Mouse (Mus musculus) stomach, postnatal 0 days (tissue): ENCODE measurements around the gene Itpka. TPM values are rescaled to one million over a fixed set of nuclear protein-coding genes. Genes with fewer than 3 reads are reported as not detected.

Source experiments
- ATAC-seq: fragments of 200-750 bp; cut with Nextera tagmentation; 2 replicates; pipeline ENCODE4 v1.8.0; 2017; ENCODE audit not compliant: low FRiP score, low TSS enrichment
- DNase-seq: peaks from one replicate; pipeline ENCODE4 v3.0.0-alpha.2; 2016; ENCODE audit warnings: low spot score
- H3K27ac ChIP-seq: fragments of 300-500 bp; sonication (generic); replicated peaks from 2 replicates; pipeline ENCODE4 v1.5.1; 2014; ENCODE audit warnings: mild to moderate bottlenecking, control low read depth
- H3K27me3 ChIP-seq: fragments of 300-500 bp; sonication (generic); 2 replicates; pipeline ENCODE4 v1.6.1; 2014; ENCODE audit warnings: low read length; ENCODE audit not compliant: control insufficient read depth, insufficient read depth
- H3K36me3 ChIP-seq: fragments of 300-500 bp; sonication (generic); 2 replicates; pipeline ENCODE4 v1.6.1; 2014; ENCODE audit warnings: low read length, mixed read lengths; ENCODE audit not compliant: control insufficient read depth, insufficient read depth
- H3K4me1 ChIP-seq: fragments of 300-500 bp; sonication (generic); replicated peaks from 2 replicates; pipeline ENCODE4 v1.6.1; 2014; ENCODE audit warnings: antibody characterized with exemption; ENCODE audit not compliant: control insufficient read depth, insufficient read depth
- H3K4me2 ChIP-seq: fragments of 300-500 bp; sonication (generic); replicated peaks from 2 replicates; pipeline ENCODE4 v1.6.1; 2014; ENCODE audit warnings: low read depth, mild to moderate bottlenecking, control low read depth, moderate library complexity
- H3K4me3 ChIP-seq: fragments of 300-500 bp; sonication (generic); 2 replicates; pipeline ENCODE4 v1.5.1; 2014; ENCODE audit warnings: low read depth, low read length, control low read depth
- H3K9ac ChIP-seq: fragments of 300-500 bp; sonication (generic); 2 replicates; pipeline ENCODE4 v1.6.1; 2014; ENCODE audit warnings: mild to moderate bottlenecking, low read length, control low read depth, mixed read lengths
- H3K9me3 ChIP-seq: fragments of 300-500 bp; sonication (generic); 2 replicates; pipeline ENCODE4 v1.6.1; 2016; ENCODE audit warnings: low read length; ENCODE audit not compliant: control insufficient read depth
- CTCF ChIP-seq: IDR thresholded peaks from 2 replicates; pipeline ENCODE4 v1.5.1; 2016; ENCODE audit warnings: antibody characterized with exemption, low read depth, mild to moderate bottlenecking, moderate library complexity
- EP300 ChIP-seq: optimal IDR thresholded peaks from 2 replicates; pipeline ENCODE3; 2016; ENCODE audit warnings: antibody characterized with exemption
- WGBS: fragments of 180-500 bp; shearing (Covaris S2); extraction: QIAGEN DNeasy Blood & Tissue Kit; methylation state at CpG from one replicate; pipeline ENCODE4 v1.1.7; 2014; 5-methylcytosine and 5-hydroxymethylcytosine counted together
- polyA plus RNA-seq: library from polyadenylated mRNA; unstranded; fragments of >200 nt; fragmentation: Nextera tagmentation; extraction: Ambion mirVana; gene quantifications from 2 replicates; pipeline ENCODE4 v1.2.1, GENCODE M21; 2015

Itpka gene
- polyA plus RNA-seq, 1 experiment from 2014 or later, result 9.8 TPM

- WGBS, result under 1% methylated on average over 53 of the region's 77 CpGs
- Histone ChIP-seq H3K27me3 (peaks cover 9% of the 10 kb centered on the region; the same call in 1 of the 2 replicates), H3K36me3 (no peaks in the 10 kb centered on the region), H3K9ac (peak overlapping the region; percentile 51), H3K4me2 (peak overlapping the region; percentile 100), H3K27ac (no peak overlapping the region), H3K4me3 (peak overlapping the region; percentile 71), H3K4me1 (no peaks in the 10 kb centered on the region), H3K9me3 (no peaks in the 10 kb centered on the region)
- peak; percentile 65 for DNase-seq
- no peak for TF ChIP-seq CTCF
- no peak for TF ChIP-seq EP300
- peak; percentile 41 for ATAC-seq
These were observed 16.1 kb downstream of the Itpka start for GRCm38 (mm10) chr2:119758101-119758843.

GRCm38 (mm10) chr2:119758844-119759835, 17.0 kb downstream of the Itpka start:
- Histone ChIP-seq H3K4me3 (peak overlapping the region; percentile 71), H3K9ac (peak overlapping the region; percentile 51; the same call in 1 of the 2 replicates), H3K27ac (no peak overlapping the region), H3K27me3 (peaks cover 9% of the 10 kb centered on the region; the same call in 1 of the 2 replicates), H3K4me2 (peak overlapping the region; percentile 100), H3K4me1 (no peaks in the 10 kb centered on the region), H3K9me3 (no peaks in the 10 kb centered on the region), H3K36me3 (no peaks in the 10 kb centered on the region)
- no peak for TF ChIP-seq CTCF
- no peak for TF ChIP-seq EP300
- WGBS, result 9% methylated on average over 43 of the region's 44 CpGs
- ATAC-seq (no peak), DNase-seq (no peak)

GRCm38 (mm10) chr2:119760251-119760650, 18.1 kb downstream of the Itpka start, which contains the start of gene Ltk:
Gene Ltk (minus strand): TSS chr2:119760431.
- Histone ChIP-seq H3K36me3 (no peaks in the 10 kb centered on the region), H3K9ac (no peak within 1 kb of the TSS), H3K4me2 (no peak within 1 kb of the TSS; the same call in 1 of the 2 replicates), H3K4me3 (no peak within 1 kb of the TSS), H3K27ac (no peak within 1 kb of the TSS), H3K4me1 (no peaks in the 10 kb centered on the region), H3K27me3 (peaks cover 9% of the 10 kb centered on the region; the same call in 1 of the 2 replicates), H3K9me3 (no peaks in the 10 kb centered on the region)
- 14% methylated on average over 9 of the region's 9 CpGs for WGBS
- DNase-seq (no peak), ATAC-seq (peak; percentile 63)
- no peak for TF ChIP-seq EP300
- no peak for TF ChIP-seq CTCF

GRCm38 (mm10) chr2:119762276-119762675, 20.1 kb downstream of the Itpka start:
- no peak for DNase-seq
- WGBS, result 80% methylated on average over 1 of the region's 1 CpGs

GRCm38 (mm10) chr2:119763924-119764323, 21.8 kb downstream of the Itpka start:
- H3K27me3 ChIP-seq, result peaks cover 3% of the 10 kb centered on the region; the same call in 1 of the 2 replicates

More at GRCm38 (mm10) chr2:119762276-119762675, 20.1 kb downstream of the Itpka start:
- H3K4me3 ChIP-seq, result no peak overlapping the region
- H3K4me1 ChIP-seq, result no peaks in the 10 kb centered on the region
- no peak overlapping the region for H3K9ac ChIP-seq
- H3K4me2 ChIP-seq, result no peak overlapping the region
- ATAC-seq, result no peak
- peaks cover 1% of the 10 kb centered on the region; the same call in 1 of the 2 replicates for H3K36me3 ChIP-seq
- H3K9me3 ChIP-seq, result no peaks in the 10 kb centered on the region
- H3K27ac ChIP-seq, result no peak overlapping the region
- peaks cover 9% of the 10 kb centered on the region; the same call in 1 of the 2 replicates for H3K27me3 ChIP-seq
- no peak for TF ChIP-seq EP300
- no peak for TF ChIP-seq CTCF

More at GRCm38 (mm10) chr2:119763924-119764323, 21.8 kb downstream of the Itpka start:
- Histone ChIP-seq H3K27ac (no peak overlapping the region), H3K9me3 (no peaks in the 10 kb centered on the region), H3K4me2 (no peak overlapping the region), H3K36me3 (peaks cover 9% of the 10 kb centered on the region; the same call in 1 of the 2 replicates), H3K4me3 (no peak overlapping the region), H3K9ac (no peak overlapping the region), H3K4me1 (no peaks in the 10 kb centered on the region)
- TF ChIP-seq EP300 (no peak), CTCF (no peak)
- no peak for ATAC-seq
- no peak for DNase-seq
- 71% methylated on average over 4 of the region's 4 CpGs for WGBS
